Comparison of ENCODE assay signal across 10 mouse cellular contexts in the genomic region with DNA sequence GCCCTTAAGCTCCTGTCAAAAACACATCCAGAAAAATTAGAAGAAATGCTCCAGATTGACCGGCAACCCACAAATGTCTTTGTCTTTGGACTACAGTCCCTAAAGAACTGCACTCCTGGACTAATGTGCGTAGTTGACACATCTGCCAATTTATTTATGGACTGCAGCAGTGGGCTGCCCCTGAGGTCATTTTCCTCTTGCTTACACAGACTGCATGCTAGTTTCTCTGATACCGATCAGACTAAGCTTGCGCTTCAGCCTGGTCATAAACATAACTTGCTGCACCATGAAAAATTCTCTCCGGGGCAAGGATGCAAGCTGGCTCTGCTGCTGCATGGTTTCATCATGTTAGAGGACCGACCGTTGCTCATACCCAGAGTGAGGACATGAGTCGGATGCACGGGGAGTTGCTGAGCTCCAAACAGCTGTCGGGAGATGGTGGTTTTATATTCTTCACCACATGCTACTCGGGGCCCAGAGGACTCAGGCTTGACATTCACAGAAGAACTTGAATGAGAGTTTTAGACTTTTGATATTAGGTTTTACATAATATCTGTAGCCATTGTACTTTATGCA.
A peak's percentile ranks its signal among the peaks of the same experiment; 100 is the strongest.
DNase-seq lines count a peak whose midpoint lies in the region; ATAC-seq lines count a peak whose summit lies in the region.
"Had no signal": no experiment of that assay in that cellular context is flagged by ENCODE, and none has a peak within 500 bp of the region (broad histone marks: within the 10 kb centered on the region; RNA-seq: fewer than 3 reads in every experiment).

No protein-coding gene starts in this region.

- ATAC-seq in granulocyte monocyte progenitor cell, adult 5-6 weeks (replicated peaks; ENCODE audit: poor library complexity, severe bottlenecking) = peak; percentile 69
- peak; percentile 22 for ATAC-seq in megakaryocyte progenitor cell, adult 5-6 weeks (replicated peaks; ENCODE audit: poor library complexity)
- ATAC-seq: intestine, embryonic 16.5 days had no signal

- peak; percentile 2 for DNase-seq in kidney, postnatal 14 days
- no peak for DNase-seq in kidney, adult 8-10 months
- DNase-seq in retina, postnatal 1 day = peak; percentile 31
- DNase-seq in urinary bladder, adult 18-20 months (ENCODE audit: low spot score in 2 of 2) = no peak
- no peak for DNase-seq in right cerebral cortex, postnatal 4 days
- DNase-seq: cerebellum, adult 9-11 months; right cerebral cortex, postnatal 14 days had no signal

Comparison
In these comparisons a context has a peak if more than half of its experiments do, and no peak if none do; other contexts are left out.
1. DNase-seq: peak in kidney, postnatal 14 days (single experiment) and retina, postnatal 1 day (single experiment); none in kidney, adult 8-10 months (0 of 2), urinary bladder, adult 18-20 months (0 of 2) and right cerebral cortex, postnatal 4 days (single experiment).